Mouse (Mus musculus) lung, embryonic 14.5 days (tissue): ENCODE data around the gene Rere. TPM values are rescaled to one million over a fixed set of nuclear protein-coding genes. Genes with fewer than 3 reads are reported as not detected.

Source experiments
- ATAC-seq: fragments of 200-750 bp; cut with Nextera tagmentation; 2 replicates; pipeline ENCODE4 v1.8.0; 2017; ENCODE audit warnings: mild to moderate bottlenecking, moderate TSS enrichment, moderate library complexity; ENCODE audit not compliant: insufficient read depth
- DNase-seq: peaks from one replicate; pipeline ENCODE4 v3.0.0-alpha.2; 2015
- H3K27ac ChIP-seq: fragments of 300-500 bp; sonication (generic); 2 replicates; pipeline ENCODE4 v1.5.1; 2014; ENCODE audit warnings: low read depth, mild to moderate bottlenecking, moderate library complexity
- H3K27me3 ChIP-seq: fragments of 300-500 bp; sonication (generic); 2 replicates; pipeline ENCODE4 v1.6.1; 2014; ENCODE audit warnings: low read length, control low read depth; ENCODE audit not compliant: insufficient read depth
- H3K36me3 ChIP-seq: fragments of 300-500 bp; sonication (generic); 2 replicates; pipeline ENCODE4 v1.6.1; 2014; ENCODE audit warnings: control low read depth; ENCODE audit not compliant: insufficient read depth
- H3K4me1 ChIP-seq: fragments of 300-500 bp; sonication (generic); 2 replicates; pipeline ENCODE4 v1.6.1; 2014; ENCODE audit warnings: antibody characterized with exemption, control low read depth; ENCODE audit not compliant: insufficient read depth
- H3K4me2 ChIP-seq: fragments of 300-500 bp; sonication (generic); 2 replicates; pipeline ENCODE4 v1.6.1; 2014; ENCODE audit warnings: mild to moderate bottlenecking
- H3K4me3 ChIP-seq: fragments of 300-500 bp; sonication (generic); 2 replicates; pipeline ENCODE4 v1.5.1; 2014; ENCODE audit warnings: low read depth, low read length
- H3K9ac ChIP-seq: fragments of 300-500 bp; sonication (generic); 2 replicates; pipeline ENCODE4 v1.6.1; 2014
- H3K9me3 ChIP-seq: fragments of 300-500 bp; sonication (generic); 2 replicates; pipeline ENCODE4 v1.6.1; 2016; ENCODE audit warnings: low read depth, low read length, control low read depth
- CTCF ChIP-seq: IDR thresholded peaks from 2 replicates; pipeline ENCODE4 v1.5.1; 2016; ENCODE audit warnings: antibody characterized with exemption, low read depth
- WGBS: fragments of 180-500 bp; shearing (Covaris S2); extraction: QIAGEN DNeasy Blood & Tissue Kit; methylation state at CpG from one replicate; pipeline ENCODE4 v1.1.7; 2014; 5-methylcytosine and 5-hydroxymethylcytosine counted together
- polyA plus RNA-seq: library from polyadenylated mRNA; unstranded; fragments of >200 nt; fragmentation: Nextera tagmentation; extraction: Ambion mirVana; gene quantifications from 2 replicates; pipeline ENCODE4 v1.2.1, GENCODE M21; 2014

The Rere gene
- polyA plus RNA-seq, 1 experiment from 2014 or later, result 41.5 TPM

GRCm38 (mm10) chr4:150455750-150456149 is 174.3 kb downstream of the Rere start:
- Histone ChIP-seq H3K4me2 (no peak overlapping the region), H3K36me3 (no peaks in the 10 kb centered on the region), H3K4me1 (peaks cover 14% of the 10 kb centered on the region; the same call in 1 of the 2 replicates), H3K27ac (no peak overlapping the region), H3K9me3 (no peaks in the 10 kb centered on the region), H3K27me3 (no peaks in the 10 kb centered on the region), H3K4me3 (no peak overlapping the region), H3K9ac (no peak overlapping the region)
- TF ChIP-seq CTCF, result peak; percentile 18; the same call in 1 of the 2 replicates
- 67% methylated on average over 1 of the region's 1 CpGs for WGBS
- no peak for DNase-seq
- no peak for ATAC-seq

- Histone ChIP-seq H3K4me1 (peaks cover 14% of the 10 kb centered on the region; the same call in 1 of the 2 replicates), H3K27me3 (no peaks in the 10 kb centered on the region), H3K27ac (no peak overlapping the region), H3K9ac (no peak overlapping the region), H3K4me2 (no peak overlapping the region), H3K9me3 (no peaks in the 10 kb centered on the region), H3K4me3 (no peak overlapping the region), H3K36me3 (no peaks in the 10 kb centered on the region)
- TF ChIP-seq CTCF, result no peak
- ATAC-seq, result no peak
- WGBS, result 71% methylated on average over 7 of the region's 7 CpGs
- DNase-seq, result no peak
These were observed 175.0 kb downstream of the Rere start for GRCm38 (mm10) chr4:150456452-150456851.

- H3K36me3 ChIP-seq, result no peaks in the 10 kb centered on the region
- WGBS, result 67% methylated on average over 2 of the region's 2 CpGs
- H3K9ac ChIP-seq, result no peak overlapping the region
- no peaks in the 10 kb centered on the region for H3K27me3 ChIP-seq
- H3K4me2 ChIP-seq, result no peak overlapping the region
- H3K4me3 ChIP-seq, result no peak overlapping the region
- no peaks in the 10 kb centered on the region for H3K9me3 ChIP-seq
- H3K4me1 ChIP-seq, result peaks cover 14% of the 10 kb centered on the region; the same call in 1 of the 2 replicates
- ATAC-seq (no peak), DNase-seq (no peak)
- no peak overlapping the region for H3K27ac ChIP-seq
- TF ChIP-seq CTCF, result no peak
These were observed 175.4 kb downstream of the Rere start for GRCm38 (mm10) chr4:150456886-150457285.

- H3K27ac ChIP-seq, result no peak overlapping the region
- no peak for DNase-seq
- H3K4me2 ChIP-seq, result no peak overlapping the region
- no peaks in the 10 kb centered on the region for H3K9me3 ChIP-seq
- no peak overlapping the region for H3K9ac ChIP-seq
- peaks cover 14% of the 10 kb centered on the region; the same call in 1 of the 2 replicates for H3K4me1 ChIP-seq
- no peaks in the 10 kb centered on the region for H3K36me3 ChIP-seq
- H3K4me3 ChIP-seq, result no peak overlapping the region
- H3K27me3 ChIP-seq, result no peaks in the 10 kb centered on the region
- no peak for ATAC-seq
- WGBS, result 63% methylated on average over 4 of the region's 4 CpGs
- no peak for TF ChIP-seq CTCF
These were observed 175.9 kb downstream of the Rere start for GRCm38 (mm10) chr4:150457353-150457752.

- H3K27ac ChIP-seq, result no peak overlapping the region
- DNase-seq, result no peak
- whole genome bisulfite sequencing, result 57% methylated on average over 7 of the region's 7 CpGs
- ATAC-seq, result no peak
- peaks cover 14% of the 10 kb centered on the region; the same call in 1 of the 2 replicates for H3K4me1 ChIP-seq
- H3K9ac ChIP-seq, result no peak overlapping the region
- H3K36me3 ChIP-seq, result no peaks in the 10 kb centered on the region
- no peak overlapping the region for H3K4me3 ChIP-seq
- no peak for TF ChIP-seq CTCF
- H3K9me3 ChIP-seq, result no peaks in the 10 kb centered on the region
- H3K27me3 ChIP-seq, result no peaks in the 10 kb centered on the region
- no peak overlapping the region for H3K4me2 ChIP-seq
These were observed 176.3 kb downstream of the Rere start for GRCm38 (mm10) chr4:150457771-150458170.

GRCm38 (mm10) chr4:150459022-150459794 is 177.8 kb downstream of the Rere start:
- Histone ChIP-seq H3K4me1 (peaks cover 14% of the 10 kb centered on the region; the same call in 1 of the 2 replicates), H3K9ac (no peak overlapping the region), H3K9me3 (no peaks in the 10 kb centered on the region), H3K27me3 (no peaks in the 10 kb centered on the region), H3K4me2 (no peak overlapping the region), H3K36me3 (no peaks in the 10 kb centered on the region), H3K27ac (no peak overlapping the region), H3K4me3 (no peak overlapping the region)
- DNase-seq (no peak), ATAC-seq (no peak)
- WGBS, result 50% methylated on average over 6 of the region's 6 CpGs
- TF ChIP-seq CTCF, result no peak

- 60% methylated on average over 5 of the region's 5 CpGs for WGBS
- no peak overlapping the region for H3K9ac ChIP-seq
- H3K9me3 ChIP-seq, result no peaks in the 10 kb centered on the region
- no peak for TF ChIP-seq CTCF
- H3K27ac ChIP-seq, result no peak overlapping the region
- no peaks in the 10 kb centered on the region for H3K27me3 ChIP-seq
- DNase-seq, result peak; percentile 69
- no peak overlapping the region for H3K4me2 ChIP-seq
- H3K4me3 ChIP-seq, result no peak overlapping the region
- H3K36me3 ChIP-seq, result no peaks in the 10 kb centered on the region
- H3K4me1 ChIP-seq, result peaks cover 10% of the 10 kb centered on the region; the same call in 1 of the 2 replicates
- ATAC-seq, result peak; percentile 62; the same call in 1 of the 2 replicates
These were observed 179.0 kb downstream of the Rere start for GRCm38 (mm10) chr4:150460451-150460850.
